Mouse (Mus musculus) brain, adult 2 months (tissue): ENCODE measurements around the gene Zfp68.
A peak's percentile ranks its signal among the peaks of the same experiment; 100 is the strongest.
"Not testable (repeated sequence)": the region's sequence is repeated elsewhere in the genome, so short reads cannot be mapped to it uniquely, and the experiment has no call there.

Experiments
- DNase-seq: peaks from one replicate; pipeline ENCODE4 v3.0.0; 2011; ENCODE audit warnings: low read depth, low spot score

Zfp68 gene

DNA sequence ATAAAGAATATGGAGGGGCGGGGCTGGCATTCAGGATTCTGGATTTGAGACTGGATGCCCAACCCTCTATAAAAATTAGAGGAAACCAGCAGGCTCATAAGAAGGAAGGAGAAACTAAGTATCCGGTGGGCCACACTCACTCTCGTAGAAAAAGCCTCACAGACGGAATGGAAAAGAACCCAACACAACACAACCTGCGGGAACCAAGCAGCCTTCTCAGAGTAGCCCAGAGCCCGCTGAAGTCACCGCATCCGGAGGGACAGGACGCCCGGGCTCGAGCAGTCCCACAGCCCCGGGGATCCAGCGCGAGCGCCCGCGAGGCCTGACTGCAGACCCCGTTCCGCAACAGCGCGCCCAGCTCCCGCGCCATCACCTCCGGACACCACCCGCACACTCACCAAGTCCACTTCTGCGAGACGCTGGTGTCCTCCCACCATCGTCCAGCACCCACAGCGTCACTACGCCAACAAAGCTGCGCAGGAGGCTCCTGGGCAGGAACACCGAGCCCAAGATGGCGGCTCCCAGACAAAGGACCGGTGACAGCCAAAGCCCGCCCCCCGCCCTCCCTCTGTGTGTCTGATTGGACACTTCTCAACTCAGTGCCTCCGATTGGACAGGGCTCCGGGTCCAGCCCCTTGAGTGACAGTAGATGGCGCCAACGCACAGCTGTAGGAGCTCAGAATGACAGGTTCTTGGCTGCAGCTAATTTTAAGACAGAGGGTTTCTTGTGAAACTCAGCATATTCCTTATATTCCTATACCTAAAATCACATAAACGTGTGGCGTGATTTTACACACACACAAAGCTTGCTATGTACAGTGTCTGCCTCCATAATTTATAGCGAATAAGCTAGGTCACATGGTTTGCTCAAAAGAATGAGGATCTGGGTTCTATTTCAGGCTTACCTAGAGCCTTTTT is at the start of gene Zfp68:
Gene Zfp68 (minus strand): TSS at position 551 of the 918 bp plus-strand sequence.
- DNase-seq, result peak; percentile 99

DNA sequence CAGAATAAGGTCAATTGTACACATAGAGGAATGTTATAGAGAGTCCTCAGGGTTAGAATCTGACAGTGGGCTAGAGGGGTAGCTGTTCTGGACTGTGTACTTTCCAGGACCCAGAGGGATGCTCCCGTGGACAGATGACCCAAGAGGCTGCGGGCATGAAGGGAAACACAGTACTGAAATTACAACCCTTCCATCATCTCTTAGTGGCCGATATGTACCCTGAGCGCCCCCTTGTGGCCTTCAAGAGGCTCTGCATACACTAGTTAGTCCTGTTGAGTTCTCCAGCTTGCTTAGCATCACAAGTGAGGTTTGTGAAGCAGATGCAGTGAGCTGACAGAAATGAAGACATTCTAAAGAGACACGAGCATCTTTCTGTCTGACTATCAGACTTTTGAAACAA is 39.4 kb upstream of the Zfp68 start:
- DNase-seq, result peak; percentile 86

DNA sequence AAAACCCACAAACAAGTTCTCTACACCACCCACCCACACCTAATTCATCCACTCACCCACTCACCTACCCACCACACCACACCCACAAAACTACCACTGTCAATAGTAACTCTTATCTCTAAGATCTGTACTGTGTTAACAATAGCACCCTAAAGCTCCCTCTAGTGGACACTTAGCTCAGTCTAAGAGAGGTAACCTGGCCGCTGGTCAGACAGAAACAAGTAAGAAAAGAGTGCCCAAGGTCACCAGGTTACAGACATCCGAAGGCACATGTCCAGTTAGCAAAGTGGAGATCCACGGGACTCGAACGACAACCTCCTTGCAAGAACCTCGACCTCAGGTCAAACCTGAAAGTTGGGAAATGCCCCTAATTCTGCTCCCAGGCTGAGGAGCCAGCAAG is 38.3 kb upstream of the Zfp68 start:
- DNase-seq, result peak; percentile 73

DNA sequence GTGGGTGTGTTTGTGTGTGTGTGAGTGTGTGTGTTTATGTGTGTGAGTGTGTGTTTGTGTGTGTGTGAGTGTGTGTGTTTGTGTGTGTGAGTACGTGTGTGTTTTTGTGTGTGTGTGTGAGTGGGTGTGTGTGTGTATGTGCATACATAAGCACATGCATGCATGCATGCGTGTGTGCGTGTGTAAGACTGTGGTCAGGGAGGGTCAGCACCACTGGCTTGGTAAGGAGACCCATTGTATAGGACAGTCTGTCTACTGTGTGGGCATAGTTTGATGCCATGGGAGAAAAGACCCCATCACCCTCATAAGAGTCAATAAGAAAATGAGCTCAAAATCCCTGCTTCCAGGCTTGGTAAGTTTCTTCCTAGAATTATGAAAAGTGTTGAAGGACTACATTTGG is 37.8 kb upstream of the Zfp68 start:
- DNase-seq, result no peak

DNA sequence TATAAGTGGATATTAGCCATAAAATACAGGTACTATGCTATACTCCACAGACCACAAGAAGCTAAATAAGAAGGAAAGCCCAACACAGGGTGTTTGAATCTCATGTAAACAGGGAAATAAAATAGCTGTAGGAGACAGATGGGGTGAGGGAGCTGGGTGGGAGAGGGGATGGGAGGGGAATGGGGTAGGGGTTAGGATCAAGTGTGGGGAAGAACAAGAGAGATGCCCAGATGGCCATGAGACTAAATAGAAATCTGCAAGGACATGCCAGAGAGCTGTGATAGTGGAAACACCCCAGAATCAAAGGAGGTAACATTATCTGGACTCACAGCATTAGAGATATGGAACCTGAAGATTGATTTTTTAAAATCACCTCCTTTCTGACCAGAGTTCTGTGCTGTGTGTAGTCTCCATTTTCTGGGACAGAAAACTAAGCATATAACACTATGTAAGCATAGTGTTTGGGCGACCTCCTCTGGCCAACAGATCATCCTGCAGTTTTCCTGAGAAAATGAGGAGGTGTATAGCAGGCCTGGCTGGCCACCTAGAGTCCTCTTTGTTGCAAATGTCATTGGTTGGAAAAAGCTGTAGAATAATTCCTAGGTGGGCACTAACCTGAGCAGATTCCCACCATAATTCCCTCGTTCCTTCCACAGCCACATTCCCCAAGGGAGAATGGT is 37.1 kb upstream of the Zfp68 start:
- peak; percentile 81 for DNase-seq

DNA sequence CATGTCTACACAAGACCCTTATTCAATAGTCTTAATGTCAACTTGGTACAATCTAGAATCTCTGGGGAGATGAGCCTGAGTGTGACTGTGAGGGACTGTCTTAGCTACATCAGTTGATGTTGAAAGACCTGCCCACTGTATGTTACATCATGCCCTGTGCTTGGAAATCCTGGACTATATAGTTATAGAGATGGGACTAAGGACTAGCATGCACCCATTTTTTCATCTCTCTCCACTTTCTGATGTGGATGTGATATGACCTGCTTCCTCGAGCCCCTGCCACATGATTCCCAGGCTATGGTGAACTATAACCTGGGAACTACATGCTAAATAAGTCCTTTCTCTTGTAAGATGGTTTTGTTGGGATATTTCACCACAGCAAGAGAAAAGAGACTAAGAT is 33.4 kb upstream of the Zfp68 start:
- no peak for DNase-seq

DNA sequence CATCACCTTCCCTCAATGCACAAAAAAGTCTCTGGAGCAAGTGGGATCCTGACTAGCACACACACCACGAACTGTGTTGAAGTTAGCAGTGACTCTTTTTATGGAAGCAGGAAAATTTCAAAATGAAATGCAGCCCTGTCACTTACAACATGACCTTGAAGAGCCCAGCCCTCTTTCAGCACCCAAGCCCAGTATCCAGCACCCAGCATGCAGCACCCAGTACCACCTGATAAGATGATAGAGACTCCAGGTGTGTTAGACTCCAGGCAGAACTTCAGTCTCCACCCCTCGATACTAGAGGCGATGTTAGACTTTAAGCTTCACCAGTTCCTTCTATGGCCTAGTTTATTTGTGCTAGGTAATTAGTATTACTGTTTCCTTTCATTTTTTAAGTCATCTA is 22.2 kb upstream of the Zfp68 start:
- no peak for DNase-seq

DNA sequence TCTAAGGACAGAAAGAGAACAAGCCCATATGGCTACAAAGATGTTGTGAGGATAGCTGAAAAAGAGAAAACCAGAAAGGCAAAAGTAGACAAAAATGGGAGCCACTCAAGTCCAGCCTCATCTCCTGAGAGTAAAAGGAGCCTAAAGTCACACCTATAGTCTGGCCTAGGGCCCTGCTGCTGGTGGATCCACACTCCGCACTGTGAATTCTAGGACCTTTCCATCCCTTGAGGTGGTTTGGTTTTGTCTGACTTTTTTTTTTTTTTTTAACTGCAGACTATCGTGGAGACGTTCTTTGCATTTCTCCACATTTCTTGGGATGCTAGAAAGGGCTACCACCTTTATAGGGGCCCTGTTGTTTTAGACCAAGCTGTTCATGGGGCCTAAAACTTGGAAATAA is 21.5 kb upstream of the Zfp68 start:
- DNase-seq, result no peak

DNA sequence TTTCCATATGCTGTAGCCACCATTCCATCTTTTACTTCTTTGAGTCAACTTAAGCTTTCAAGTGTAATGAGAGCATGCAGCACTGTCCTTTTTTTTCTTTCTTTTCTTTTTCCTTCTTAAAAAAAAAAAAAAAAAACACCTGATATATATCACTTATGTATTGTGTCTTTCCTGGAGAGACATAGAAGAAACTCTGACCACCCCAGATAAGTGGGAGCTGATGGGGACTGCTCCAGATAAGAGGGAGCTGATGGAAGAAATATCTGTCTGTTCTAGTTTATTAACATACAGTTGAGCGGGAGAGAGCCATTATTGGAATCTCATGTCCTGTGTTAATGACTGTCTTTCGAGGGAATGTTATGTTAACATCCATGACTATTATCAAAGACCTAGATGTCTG is 16.9 kb upstream of the Zfp68 start:
- DNase-seq, result no peak

DNA sequence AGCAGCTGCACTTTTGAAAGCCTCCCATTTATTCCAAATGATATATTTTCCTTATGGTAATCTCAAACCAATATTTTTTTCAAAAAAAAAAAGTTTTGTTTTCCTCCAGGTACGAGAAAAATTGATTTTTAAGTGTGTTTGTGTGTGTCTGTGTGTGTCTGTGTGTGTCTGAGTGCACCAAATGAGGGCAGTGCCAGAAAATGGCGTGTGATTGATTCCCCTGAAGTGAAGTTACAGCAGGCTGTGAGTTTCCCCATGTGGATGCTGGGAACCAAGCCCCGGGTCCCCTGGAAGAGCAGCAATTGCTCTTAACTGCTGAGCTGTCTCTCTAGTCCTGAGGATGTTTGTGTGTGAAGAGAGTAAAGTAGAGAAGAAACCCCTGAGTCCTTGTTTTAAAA is 3.9 kb upstream of the Zfp68 start:
- DNase-seq, result peak; percentile 47

DNA sequence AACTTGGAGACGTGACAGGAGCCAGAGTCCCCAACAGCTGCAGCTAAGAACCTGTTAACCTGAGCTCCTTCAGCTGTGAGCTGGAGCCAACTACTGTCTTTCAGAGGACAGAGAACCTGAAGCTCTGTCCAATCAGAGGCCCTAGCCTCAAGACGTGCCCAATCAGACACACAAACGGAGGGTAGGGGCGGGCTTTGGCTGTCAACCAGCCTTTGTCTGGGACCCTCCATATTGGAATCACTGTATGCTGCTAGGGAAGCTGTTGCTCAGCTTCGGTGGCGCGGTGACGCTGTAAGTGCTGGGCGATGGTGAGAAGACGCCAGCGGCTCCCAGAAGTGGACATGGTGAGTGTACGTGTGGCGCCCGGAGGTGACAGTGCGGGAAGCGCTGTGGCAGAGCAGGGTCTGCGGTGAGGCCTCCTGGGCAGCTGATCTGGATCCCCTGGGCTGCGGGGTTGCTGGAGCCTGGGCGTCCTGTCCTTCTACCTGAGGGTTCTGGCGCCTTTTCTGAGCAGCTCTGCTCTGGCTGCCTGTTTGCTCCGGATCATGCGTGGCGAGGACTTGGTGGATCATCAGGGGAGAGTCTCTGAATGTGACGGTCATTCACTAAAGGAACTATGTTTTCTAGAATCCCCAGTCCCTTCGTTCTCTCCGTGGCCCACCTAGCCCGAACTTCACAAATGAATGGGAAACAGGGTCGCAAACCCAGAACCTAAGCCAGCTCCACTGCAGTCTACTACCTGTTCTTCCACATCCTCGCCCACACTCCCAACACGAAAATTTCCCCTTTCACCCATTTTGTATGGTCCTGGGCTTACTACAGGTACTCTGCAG is 3.3 kb upstream of the Zfp68 start, which contains the start of gene A430033K04Rik:
Gene A430033K04Rik (plus strand): TSS at position 215 of the 833 bp plus-strand sequence.
- DNase-seq, result peak; percentile 98

DNA sequence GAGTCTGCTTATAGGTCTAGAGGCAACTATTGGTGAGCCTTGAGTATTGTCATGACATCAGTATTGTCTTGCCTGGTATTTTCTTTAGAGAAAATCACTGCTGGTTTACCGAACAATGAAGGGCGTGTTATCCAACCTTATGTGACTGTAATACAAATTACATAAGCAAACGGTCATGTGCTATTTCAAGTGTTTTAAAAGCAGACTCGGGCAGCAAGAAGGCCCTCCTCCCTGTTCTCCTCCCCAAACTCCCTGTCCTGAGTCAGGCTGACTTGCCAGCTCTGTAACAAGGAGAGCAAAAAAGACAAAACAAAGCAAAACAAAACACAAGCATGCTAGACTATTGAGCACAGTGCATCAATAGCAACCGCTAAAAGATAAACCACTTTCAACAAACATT is 1.3 kb upstream of the Zfp68 start:
- peak; percentile 9 for DNase-seq

DNA sequence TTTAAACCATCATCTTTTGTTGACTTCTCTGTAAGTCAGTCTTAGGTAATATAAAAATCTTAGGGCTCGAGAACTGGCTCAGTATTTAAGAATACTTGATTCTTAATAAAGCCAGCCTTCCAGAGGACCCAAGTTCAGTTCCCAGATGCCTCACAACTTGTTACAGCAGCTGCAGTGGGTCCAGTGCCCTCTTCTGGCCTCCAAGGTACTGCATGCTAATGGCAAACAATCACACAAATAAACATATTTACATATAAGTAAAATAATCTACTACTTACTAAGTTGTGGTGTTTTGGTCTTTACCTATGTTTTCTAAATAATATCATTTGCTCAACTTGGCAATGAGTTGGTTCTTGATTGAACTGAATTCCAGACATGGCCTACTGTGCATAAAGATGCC is 1.2 kb downstream of the Zfp68 start:
- DNase-seq, result no peak

DNA sequence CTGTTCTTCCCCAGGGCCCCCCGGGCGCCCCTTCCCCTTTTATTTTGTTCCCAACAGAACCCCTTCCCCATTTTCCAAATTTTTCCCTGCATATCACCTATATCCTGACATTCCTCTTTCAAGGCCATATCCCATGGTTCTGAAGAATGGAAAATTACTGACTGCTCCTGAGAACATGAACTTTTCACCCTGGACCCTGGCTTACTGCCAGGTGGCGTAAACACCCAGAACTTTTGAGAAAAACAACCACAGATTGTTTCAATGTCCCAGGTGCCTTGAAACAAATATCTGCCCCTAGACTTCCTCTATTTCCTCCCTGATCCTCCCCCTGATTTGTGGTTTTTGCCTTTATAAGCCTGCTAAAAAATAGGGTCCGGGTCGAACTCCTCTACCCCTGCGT is 32.2 kb downstream of the Zfp68 start:
- DNase-seq, result no peak

DNA sequence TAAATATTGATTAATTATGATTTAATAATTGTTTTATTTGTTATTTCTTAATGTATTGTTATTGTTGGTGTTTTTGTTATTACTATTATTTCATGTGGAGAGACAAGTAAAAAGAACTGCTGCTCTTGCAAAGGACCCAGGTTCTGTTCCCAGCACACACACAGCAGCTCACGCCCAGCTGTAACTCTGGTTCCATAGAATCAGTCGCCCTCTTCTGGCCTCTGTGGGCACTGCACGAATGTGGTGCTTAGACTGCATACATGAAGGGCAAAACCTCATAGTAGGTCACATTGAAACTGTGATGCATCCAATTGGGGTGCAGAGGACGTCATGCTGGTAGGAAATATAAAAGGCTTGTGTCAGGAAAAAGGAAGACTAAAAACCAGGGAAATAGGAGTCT is 47.9 kb downstream of the Zfp68 start:
- no peak for DNase-seq

DNA sequence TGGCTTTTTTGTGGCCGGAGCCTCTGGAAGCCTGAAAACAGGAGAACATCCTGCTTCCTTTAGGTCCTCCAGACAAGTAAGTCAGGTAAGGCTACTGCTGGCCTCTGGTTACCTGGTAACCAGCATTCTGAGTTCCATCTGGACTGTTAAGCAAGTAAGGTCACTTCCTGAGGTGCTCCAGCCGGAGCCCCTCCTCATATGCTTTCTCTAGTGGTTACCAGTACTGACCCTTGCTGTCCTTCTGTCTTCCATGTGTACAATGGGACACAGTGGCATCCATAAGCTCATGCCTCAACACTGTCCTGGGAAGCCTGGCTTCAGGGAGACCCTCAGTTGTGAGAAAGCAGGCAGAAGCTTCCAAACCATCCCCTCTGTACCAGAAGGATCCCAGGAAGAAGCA is 54.9 kb downstream of the Zfp68 start, which contains the start of gene 1700123K08Rik:
Gene 1700123K08Rik (minus strand): TSS at position 101 of the 400 bp plus-strand sequence.
- DNase-seq, result not testable (repeated sequence)
